Mouse (Mus musculus): ENCODE data around the gene Iqschfp. TPM values are rescaled to one million over a fixed set of nuclear protein-coding genes. Genes with fewer than 3 reads are reported as not detected.

Iqschfp gene
- polyA plus RNA-seq, 1 experiment: not detected

DNA sequence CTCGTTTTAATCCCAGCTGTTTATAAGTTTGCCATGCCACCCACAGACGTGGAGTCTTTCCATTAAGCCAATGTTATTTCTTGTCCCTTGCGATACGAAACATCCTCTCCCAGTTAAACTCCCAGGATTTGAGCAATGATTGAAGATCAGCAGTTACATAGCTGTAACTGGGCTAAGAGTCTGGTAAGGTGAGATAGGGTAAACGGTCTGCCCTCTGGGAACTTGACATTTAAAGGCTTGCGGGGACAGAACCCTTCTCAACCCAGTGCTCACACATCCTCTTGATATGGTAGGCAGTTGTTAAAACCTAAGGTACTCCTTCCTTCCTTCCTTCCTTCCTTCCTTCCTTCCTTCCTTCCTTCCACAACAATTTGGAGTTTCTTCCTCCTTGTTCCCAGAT lies 604.5 kb downstream of the Iqschfp start:
- H3K36me3 ChIP-seq (ENCODE audit: control insufficient read depth, insufficient read depth): peaks cover 20% of the 10 kb centered on the region
- no peaks in the 10 kb centered on the region for H3K27me3 ChIP-seq (ENCODE audit: control insufficient read depth, insufficient read depth, insufficient read length)
- H3K4me3 ChIP-seq (ENCODE audit: insufficient read depth, poor library complexity, severe bottlenecking): peak overlapping the region; percentile 71
- H3ac ChIP-seq (ENCODE audit: control insufficient read depth, insufficient read length, low read depth): peak overlapping the region; percentile 43
- peaks cover 59% of the 10 kb centered on the region for H3K79me3 ChIP-seq (ENCODE audit: low read depth)
- H3K79me2 ChIP-seq (ENCODE audit: control insufficient read depth, insufficient read depth): peaks cover 71% of the 10 kb centered on the region
- TF ChIP-seq MYOG (IDR thresholded peaks at IDR 0.05; ENCODE audit: control insufficient read depth, extremely low read depth, insufficient read length) (no peak), USF1 (IDR thresholded peaks at IDR 0.05; ENCODE audit: low read depth) (no peak), MAX (IDR thresholded peaks at IDR 0.05) (no peak), CEBPB (IDR thresholded peaks at IDR 0.05; ENCODE audit: low read depth) (no peak), CTCF (IDR thresholded peaks at IDR 0.05; ENCODE audit: control insufficient read depth, insufficient read depth, insufficient read length) (no peak), FOSL1 (IDR thresholded peaks at IDR 0.05; ENCODE audit: insufficient read depth, low read length, poor library complexity, severe bottlenecking) (no peak), MYOD1 (IDR thresholded peaks at IDR 0.05; ENCODE audit: control insufficient read depth, insufficient read length, low read depth) (no peak)

DNA sequence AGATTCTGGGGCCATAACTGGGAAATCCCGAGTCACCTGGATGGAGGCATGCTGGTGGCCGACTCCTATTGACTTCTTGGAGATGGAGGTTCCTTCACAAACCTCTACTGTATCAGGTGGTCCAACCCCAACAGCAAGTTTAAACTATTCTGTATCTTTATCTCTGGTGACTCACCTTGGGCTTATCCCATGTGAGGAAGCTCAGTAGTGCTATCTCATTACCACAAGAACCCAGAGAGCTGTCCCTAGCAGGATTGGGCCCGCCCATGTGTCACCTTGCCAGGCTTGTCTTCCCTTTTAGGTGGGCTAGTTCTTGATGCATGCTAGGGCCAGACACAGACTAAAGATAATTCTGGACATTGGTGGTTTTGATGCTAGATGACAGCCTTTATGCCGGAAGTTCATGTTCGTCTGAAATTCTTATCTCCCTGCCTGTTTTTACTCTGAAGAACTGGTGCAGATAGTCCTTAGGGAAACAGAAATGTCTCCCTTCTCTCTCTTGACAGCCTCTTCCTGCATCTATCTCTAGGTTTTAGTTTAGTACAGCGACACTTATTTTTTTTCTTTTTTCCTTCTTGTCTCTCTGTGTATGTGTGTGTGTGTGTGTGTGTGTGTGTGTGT lies 607.6 kb downstream of the Iqschfp start:
- Histone ChIP-seq H3K79me3 (ENCODE audit: low read depth) (peaks cover 75% of the 10 kb centered on the region), H3K79me2 (ENCODE audit: control insufficient read depth, insufficient read depth) (peaks cover 98% of the 10 kb centered on the region), H3K4me3 (ENCODE audit: insufficient read depth, poor library complexity, severe bottlenecking) (no peak overlapping the region), H3K36me3 (ENCODE audit: control insufficient read depth, insufficient read depth) (peaks cover 35% of the 10 kb centered on the region), H3ac (ENCODE audit: control insufficient read depth, insufficient read length, low read depth) (no peak overlapping the region), H3K27me3 (ENCODE audit: control insufficient read depth, insufficient read depth, insufficient read length) (no peaks in the 10 kb centered on the region)
- TF ChIP-seq MAX (IDR thresholded peaks at IDR 0.05) (no peak), CEBPB (IDR thresholded peaks at IDR 0.05; ENCODE audit: low read depth) (no peak), MYOG (IDR thresholded peaks at IDR 0.05; ENCODE audit: control insufficient read depth, extremely low read depth, insufficient read length) (no peak), MYOD1 (IDR thresholded peaks at IDR 0.05; ENCODE audit: control insufficient read depth, insufficient read length, low read depth) (no peak), USF1 (IDR thresholded peaks at IDR 0.05; ENCODE audit: low read depth) (no peak), CTCF (IDR thresholded peaks at IDR 0.05; ENCODE audit: control insufficient read depth, insufficient read depth, insufficient read length) (no peak), FOSL1 (IDR thresholded peaks at IDR 0.05; ENCODE audit: insufficient read depth, low read length, poor library complexity, severe bottlenecking) (no peak)

DNA sequence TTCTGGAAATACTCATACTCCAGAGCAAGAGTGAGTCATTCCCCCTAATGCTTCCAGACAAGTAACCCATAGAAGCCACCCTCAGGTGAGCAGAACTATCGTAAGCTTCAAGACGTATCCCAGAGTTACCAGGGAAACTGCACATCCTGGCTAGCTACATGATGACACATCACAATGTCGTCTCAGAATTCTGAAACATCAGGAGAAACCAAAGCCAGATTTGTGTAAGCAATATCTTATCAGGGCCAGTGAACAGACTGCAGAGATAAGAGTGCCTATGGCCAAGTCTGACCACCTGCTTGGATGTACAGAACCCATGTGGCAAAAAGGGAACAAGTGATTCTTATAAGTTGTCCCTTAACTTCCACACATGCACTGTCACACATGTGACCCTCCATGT lies 612.8 kb downstream of the Iqschfp start:
- Histone ChIP-seq H3K79me2 (ENCODE audit: control insufficient read depth, insufficient read depth) (peaks cover 94% of the 10 kb centered on the region), H3K36me3 (ENCODE audit: control insufficient read depth, insufficient read depth) (peaks cover 14% of the 10 kb centered on the region), H3ac (ENCODE audit: control insufficient read depth, insufficient read length, low read depth) (no peak overlapping the region), H3K27me3 (ENCODE audit: control insufficient read depth, insufficient read depth, insufficient read length) (no peaks in the 10 kb centered on the region), H3K4me3 (ENCODE audit: insufficient read depth, poor library complexity, severe bottlenecking) (no peak overlapping the region), H3K79me3 (ENCODE audit: low read depth) (peaks cover 55% of the 10 kb centered on the region)
- TF ChIP-seq CTCF (IDR thresholded peaks at IDR 0.05; ENCODE audit: control insufficient read depth, insufficient read depth, insufficient read length): no peak
- TF ChIP-seq MAX (IDR thresholded peaks at IDR 0.05): no peak
- TF ChIP-seq CEBPB (IDR thresholded peaks at IDR 0.05; ENCODE audit: low read depth): no peak
- no peak for TF ChIP-seq FOSL1 (IDR thresholded peaks at IDR 0.05; ENCODE audit: insufficient read depth, low read length, poor library complexity, severe bottlenecking)
- TF ChIP-seq MYOD1 (IDR thresholded peaks at IDR 0.05; ENCODE audit: control insufficient read depth, insufficient read length, low read depth): no peak
- no peak for TF ChIP-seq MYOG (IDR thresholded peaks at IDR 0.05; ENCODE audit: control insufficient read depth, extremely low read depth, insufficient read length)
- no peak for TF ChIP-seq USF1 (IDR thresholded peaks at IDR 0.05; ENCODE audit: low read depth)

DNA sequence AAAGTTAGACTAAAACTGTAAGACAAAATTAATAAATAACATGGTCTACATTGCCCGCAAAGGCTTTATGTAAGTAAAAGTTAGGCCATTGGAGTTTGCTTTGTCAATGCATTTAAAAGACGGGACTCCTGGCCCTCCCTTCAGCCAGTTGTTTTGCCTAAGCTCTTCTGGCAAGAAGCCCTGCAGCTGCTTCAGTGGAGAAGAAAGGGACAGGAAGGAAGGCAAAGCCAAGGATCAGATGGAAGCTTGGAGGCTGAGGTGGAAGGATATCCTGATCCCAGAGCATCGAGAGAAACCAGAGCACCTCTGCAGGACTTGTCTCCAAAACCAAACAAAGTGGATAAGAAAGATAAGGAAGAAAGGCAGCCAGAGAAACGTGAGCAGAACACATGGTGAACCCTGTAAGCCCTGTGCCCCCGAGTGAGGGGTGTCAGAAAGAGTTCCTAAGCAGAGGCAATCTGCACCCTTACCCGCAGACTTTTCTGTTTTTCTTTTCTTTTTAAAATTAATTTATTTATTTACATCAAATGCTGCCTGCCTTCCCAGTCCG lies 614.8 kb downstream of the Iqschfp start:
- Histone ChIP-seq H3K79me3 (ENCODE audit: low read depth) (peaks cover 54% of the 10 kb centered on the region), H3K4me3 (ENCODE audit: insufficient read depth, poor library complexity, severe bottlenecking) (no peak overlapping the region), H3K36me3 (ENCODE audit: control insufficient read depth, insufficient read depth) (peaks cover 13% of the 10 kb centered on the region), H3K79me2 (ENCODE audit: control insufficient read depth, insufficient read depth) (peaks cover 94% of the 10 kb centered on the region), H3ac (ENCODE audit: control insufficient read depth, insufficient read length, low read depth) (no peak overlapping the region), H3K27me3 (ENCODE audit: control insufficient read depth, insufficient read depth, insufficient read length) (no peaks in the 10 kb centered on the region)
- TF ChIP-seq CEBPB (IDR thresholded peaks at IDR 0.05; ENCODE audit: low read depth) (no peak), FOSL1 (IDR thresholded peaks at IDR 0.05; ENCODE audit: insufficient read depth, low read length, poor library complexity, severe bottlenecking) (no peak), MAX (IDR thresholded peaks at IDR 0.05) (no peak), MYOD1 (IDR thresholded peaks at IDR 0.05; ENCODE audit: control insufficient read depth, insufficient read length, low read depth) (peak; percentile 62), USF1 (IDR thresholded peaks at IDR 0.05; ENCODE audit: low read depth) (no peak), CTCF (IDR thresholded peaks at IDR 0.05; ENCODE audit: control insufficient read depth, insufficient read depth, insufficient read length) (no peak)

DNA sequence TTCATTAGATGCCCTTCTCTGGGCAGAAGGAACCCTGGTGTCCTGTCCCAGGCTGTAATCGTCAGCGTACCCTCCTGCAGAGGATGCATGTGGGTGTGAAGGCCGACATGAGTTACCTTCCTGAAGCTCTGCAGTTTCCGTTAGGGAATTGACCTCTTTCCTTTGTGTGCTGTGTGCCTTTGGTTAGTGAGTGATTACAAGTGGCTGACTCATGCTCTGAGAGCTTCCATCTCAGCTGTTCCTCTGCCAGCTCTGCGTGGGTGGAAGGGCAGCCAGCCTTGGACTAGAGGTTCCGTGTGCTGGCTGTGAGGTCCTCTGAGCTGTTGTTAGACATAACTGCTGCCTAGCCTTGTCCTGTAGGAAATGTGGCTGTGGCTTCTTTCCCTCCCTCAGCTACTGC lies 616.6 kb downstream of the Iqschfp start:
- Histone ChIP-seq H3K79me3 (ENCODE audit: low read depth) (peaks cover 52% of the 10 kb centered on the region), H3ac (ENCODE audit: control insufficient read depth, insufficient read length, low read depth) (peak overlapping the region; percentile 8), H3K36me3 (ENCODE audit: control insufficient read depth, insufficient read depth) (no peaks in the 10 kb centered on the region), H3K79me2 (ENCODE audit: control insufficient read depth, insufficient read depth) (peaks cover 94% of the 10 kb centered on the region), H3K4me3 (ENCODE audit: insufficient read depth, poor library complexity, severe bottlenecking) (no peak overlapping the region), H3K27me3 (ENCODE audit: control insufficient read depth, insufficient read depth, insufficient read length) (no peaks in the 10 kb centered on the region)
- TF ChIP-seq FOSL1 (IDR thresholded peaks at IDR 0.05; ENCODE audit: insufficient read depth, low read length, poor library complexity, severe bottlenecking): peak; percentile 67
- TF ChIP-seq USF1 (IDR thresholded peaks at IDR 0.05; ENCODE audit: low read depth): no peak
- TF ChIP-seq MYOD1 (IDR thresholded peaks at IDR 0.05; ENCODE audit: control insufficient read depth, insufficient read length, low read depth): peak; percentile 96
- TF ChIP-seq MYOG (IDR thresholded peaks at IDR 0.05; ENCODE audit: control insufficient read depth, extremely low read depth, insufficient read length): no peak
- TF ChIP-seq CTCF (IDR thresholded peaks at IDR 0.05; ENCODE audit: control insufficient read depth, insufficient read depth, insufficient read length): no peak
- peak; percentile 34 for TF ChIP-seq MAX (IDR thresholded peaks at IDR 0.05)

Measured in C2C12 (cell line).